Mouse (Mus musculus) heart, embryonic 14.5 days (tissue): ENCODE measurements around the gene Tex264. TPM values are rescaled to one million over a fixed set of nuclear protein-coding genes. Genes with fewer than 3 reads are reported as not detected.

ENCODE experiments used
- ATAC-seq: fragments of 200-750 bp; cut with Nextera tagmentation; 2 replicates; pipeline ENCODE4 v1.8.0; 2017; ENCODE audit warnings: low read depth, moderate TSS enrichment; ENCODE audit not compliant: insufficient number of reproducible peaks, insufficient read depth, low FRiP score
- H3K27ac ChIP-seq, 2 experiments: fragments of 200-500 bp in 1 of 2; fragments of 300-500 bp in 1 of 2; sonication (generic) in 1 of 2; replicated peaks in 1 of 2; 2 replicates each; pipeline ENCODE4 v1.5.1; 2012 to 2014; ENCODE audit warnings: low read depth in 2 of 2, low read length in 2 of 2, control low read depth in 1 of 2, mild to moderate bottlenecking in 1 of 2, mixed read lengths in 1 of 2; ENCODE audit not compliant: control insufficient read depth in 1 of 2, insufficient read depth in 1 of 2
- H3K27me3 ChIP-seq: fragments of 300-500 bp; sonication (generic); 2 replicates; pipeline ENCODE4 v1.6.1; 2014; ENCODE audit warnings: mild to moderate bottlenecking, low read length, control low read depth; ENCODE audit not compliant: control insufficient read depth, insufficient read depth
- H3K36me3 ChIP-seq: fragments of 300-500 bp; sonication (generic); 2 replicates; pipeline ENCODE4 v1.6.1; 2014; ENCODE audit warnings: mild to moderate bottlenecking, control low read depth, low read length, mixed read lengths; ENCODE audit not compliant: control insufficient read depth, insufficient read depth
- H3K4me1 ChIP-seq, 2 experiments: fragments of 200-500 bp in 1 of 2; fragments of 300-500 bp in 1 of 2; sonication (generic) in 1 of 2; 2 replicates each; pipeline ENCODE4 v1.6.1; 2012 to 2014; ENCODE audit warnings: low read length in 2 of 2, control low read depth in 1 of 2, mixed read lengths in 1 of 2; ENCODE audit not compliant: control insufficient read depth in 2 of 2, insufficient read depth in 2 of 2
- H3K4me2 ChIP-seq: fragments of 300-500 bp; sonication (generic); 2 replicates; pipeline ENCODE4 v1.6.1; 2014; ENCODE audit warnings: mild to moderate bottlenecking, low read length
- H3K4me3 ChIP-seq, 2 experiments: fragments of 200-500 bp in 1 of 2; fragments of 300-500 bp in 1 of 2; sonication (generic) in 1 of 2; 2 replicates each; pipeline ENCODE4 v1.5.1; 2012 to 2014; ENCODE audit warnings: low read length in 2 of 2, mild to moderate bottlenecking in 2 of 2, control low read depth in 1 of 2, low read depth in 1 of 2, moderate library complexity in 1 of 2; ENCODE audit not compliant: control insufficient read depth in 1 of 2, insufficient read depth in 1 of 2
- H3K9ac ChIP-seq: fragments of 300-500 bp; sonication (generic); 2 replicates; pipeline ENCODE4 v1.6.1; 2014; ENCODE audit warnings: mild to moderate bottlenecking, low read length
- H3K9me3 ChIP-seq: fragments of 300-500 bp; sonication (generic); 2 replicates; pipeline ENCODE4 v1.6.1; 2016; ENCODE audit warnings: low read length, control low read depth; ENCODE audit not compliant: control insufficient read depth
- WGBS: fragments of 180-500 bp; shearing (Covaris S2); extraction: QIAGEN DNeasy Blood & Tissue Kit; methylation state at CpG from one replicate; pipeline ENCODE4 v1.1.7; 2014; 5-methylcytosine and 5-hydroxymethylcytosine counted together
- polyA plus RNA-seq: library from polyadenylated mRNA; unstranded; fragments of >200 nt; fragmentation: Nextera tagmentation; extraction: Ambion mirVana; gene quantifications from 2 replicates; pipeline ENCODE4 v1.2.1, GENCODE M21; 2014

The Tex264 gene
- polyA plus RNA-seq, 1 experiment from 2014 or later: 36.4 TPM

DNA sequence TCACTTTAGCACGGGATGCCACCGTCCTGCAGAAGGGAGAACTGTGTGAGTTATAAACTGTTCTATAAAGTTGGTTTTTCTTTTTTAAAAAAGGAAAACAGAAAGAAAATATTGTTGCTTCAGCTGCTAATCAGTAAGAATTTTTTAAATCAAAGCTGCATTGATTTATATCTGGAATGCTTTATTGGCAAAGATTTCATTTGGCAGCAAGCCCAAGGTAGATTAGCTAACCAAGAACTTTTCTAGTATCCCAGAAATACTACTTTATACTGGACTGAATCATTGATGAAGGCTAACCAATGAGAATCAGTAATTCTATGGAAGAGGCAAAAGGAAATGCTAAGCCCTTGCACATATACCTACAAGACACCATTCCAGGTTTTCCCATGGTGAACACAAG lies 30.5 kb upstream of the Tex264 start:
- H3K4me1 ChIP-seq: no peaks in the 10 kb centered on the region
- H3K27ac ChIP-seq: no peak overlapping the region
- ATAC-seq: no peak
- peaks cover 82% of the 10 kb centered on the region for H3K36me3 ChIP-seq
- no peak overlapping the region for H3K9ac ChIP-seq
- no peak overlapping the region for H3K4me2 ChIP-seq
- no peaks in the 10 kb centered on the region for H3K9me3 ChIP-seq
- 98% methylated on average over 2 of the region's 2 CpGs for WGBS
- no peak overlapping the region for H3K4me3 ChIP-seq
- no peaks in the 10 kb centered on the region for H3K27me3 ChIP-seq

DNA sequence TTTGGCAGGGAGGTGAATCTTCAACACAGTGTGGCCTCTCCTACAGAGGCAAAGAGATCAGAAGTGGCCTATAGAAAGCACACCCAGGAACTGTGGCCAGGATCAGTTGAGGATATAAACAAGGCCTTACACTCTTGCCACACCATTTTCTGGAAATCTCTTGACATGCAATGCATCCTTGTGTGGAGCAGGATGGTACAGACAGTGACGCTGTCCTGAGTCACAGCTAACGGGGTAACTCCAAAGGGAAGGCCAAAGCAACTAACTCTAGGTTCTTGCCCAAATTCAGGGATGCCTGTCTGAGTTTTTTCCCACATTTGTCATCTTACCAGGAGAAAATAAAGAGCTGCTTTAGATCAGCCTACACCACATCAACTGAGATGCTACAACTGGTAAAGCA lies 26.7 kb upstream of the Tex264 start:
- 92% methylated on average over 2 of the region's 2 CpGs for WGBS
- Histone ChIP-seq H3K4me2 (no peak overlapping the region), H3K9me3 (no peaks in the 10 kb centered on the region), H3K27me3 (no peaks in the 10 kb centered on the region), H3K4me1 (no peaks in the 10 kb centered on the region), H3K36me3 (peaks cover 89% of the 10 kb centered on the region), H3K27ac (no peak overlapping the region), H3K4me3 (no peak overlapping the region), H3K9ac (no peak overlapping the region)
- ATAC-seq: no peak

DNA sequence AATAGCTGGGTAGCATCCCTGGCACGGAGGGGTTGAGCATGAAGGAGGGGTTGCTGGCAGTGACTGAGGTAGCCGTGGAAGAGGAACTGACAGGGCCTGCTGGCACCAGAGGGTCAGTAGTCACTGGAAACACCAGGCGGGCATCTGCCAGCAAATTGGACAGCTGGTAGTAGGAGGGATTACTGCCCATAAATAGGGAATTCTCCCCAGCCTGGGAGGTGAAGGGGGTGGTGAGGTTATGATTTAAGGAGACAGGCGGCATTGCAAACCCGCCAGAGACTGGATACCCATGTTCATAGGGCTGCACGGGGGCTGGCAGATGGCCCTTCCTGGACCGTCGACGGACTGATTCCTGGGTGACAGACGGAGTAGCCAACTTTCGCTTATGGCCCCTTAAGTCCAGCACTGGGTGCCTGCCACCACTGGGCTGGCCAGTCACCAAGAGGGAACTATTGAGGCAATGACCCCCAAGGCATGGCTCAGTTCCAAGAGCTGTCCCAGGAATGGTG lies 7.3 kb upstream of the Tex264 start:
- Histone ChIP-seq H3K4me1 (no peaks in the 10 kb centered on the region), H3K9ac (no peak overlapping the region), H3K36me3 (peaks cover 59% of the 10 kb centered on the region), H3K27me3 (no peaks in the 10 kb centered on the region), H3K4me2 (no peak overlapping the region), H3K27ac (no peak overlapping the region), H3K9me3 (no peaks in the 10 kb centered on the region), H3K4me3 (no peak overlapping the region)
- 90% methylated on average over 11 of the region's 11 CpGs for WGBS
- no peak for ATAC-seq

DNA sequence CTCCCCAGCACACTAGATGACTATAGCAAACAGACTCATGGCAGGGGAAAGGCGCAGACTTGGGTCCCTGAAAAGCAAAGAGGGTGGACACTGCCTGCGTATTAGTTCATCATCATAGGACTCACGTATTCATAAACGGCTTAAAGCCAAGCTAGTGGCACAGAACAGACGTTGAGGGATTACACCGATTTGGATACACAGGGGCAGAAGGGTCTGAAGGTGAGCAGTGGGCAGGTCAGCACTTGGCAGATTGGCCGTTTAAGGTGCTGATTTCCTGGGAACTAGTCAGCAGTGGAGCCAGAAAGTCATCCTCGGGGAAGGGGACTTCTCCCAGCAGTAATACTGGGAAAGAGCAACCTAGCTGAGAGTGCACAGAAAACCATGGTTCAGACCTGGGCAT lies 3.1 kb upstream of the Tex264 start:
- H3K4me1 ChIP-seq: peaks cover 7 to 20% of the 10 kb centered on the region in 2 experiments
- no peaks in the 10 kb centered on the region for H3K9me3 ChIP-seq
- no peak overlapping the region for H3K4me3 ChIP-seq
- H3K27me3 ChIP-seq: no peaks in the 10 kb centered on the region
- no peak overlapping the region for H3K9ac ChIP-seq
- no peak overlapping the region for H3K27ac ChIP-seq
- ATAC-seq: no peak
- 81% methylated on average over 8 of the region's 8 CpGs for WGBS
- no peak overlapping the region for H3K4me2 ChIP-seq
- H3K36me3 ChIP-seq: peaks cover 24% of the 10 kb centered on the region

DNA sequence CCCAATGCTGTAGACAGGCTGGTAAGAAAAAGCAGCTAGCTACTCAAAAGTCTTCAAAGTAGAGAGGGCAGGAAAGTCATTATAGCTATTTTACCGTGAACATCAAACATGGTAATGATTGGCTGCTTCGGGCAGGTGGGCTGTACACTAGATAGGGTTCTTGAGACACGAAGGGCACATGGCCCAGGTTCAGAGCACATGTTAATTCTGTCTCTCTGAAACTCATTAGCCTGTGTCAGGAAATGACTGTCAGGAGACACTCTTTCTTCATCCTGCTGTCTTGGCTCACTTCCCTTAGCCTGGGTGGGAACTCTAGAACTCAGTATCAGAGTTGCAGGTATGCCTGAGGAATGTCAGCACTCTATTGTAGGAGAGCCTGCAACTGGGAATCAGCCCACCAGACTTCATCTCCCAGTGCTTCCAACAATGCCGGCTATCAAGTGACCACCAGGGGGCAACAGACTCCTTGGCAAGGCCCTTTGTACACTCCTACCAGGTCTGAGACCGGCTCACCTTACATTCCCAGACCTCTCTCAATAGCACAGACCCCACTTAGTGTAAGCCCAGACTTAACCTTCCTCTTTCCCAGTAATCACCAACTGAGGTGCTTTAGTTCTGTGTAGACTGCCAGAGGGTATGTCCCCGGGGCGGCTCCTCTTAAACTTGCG lies 1.4 kb upstream of the Tex264 start:
- Histone ChIP-seq H3K36me3 (0 out of 2 replicates have a peak, but pooled peaks cover 14% of the 10 kb centered on the region), H3K9me3 (no peaks in the 10 kb centered on the region), H3K4me2 (peak overlapping the region; percentile 38), H3K4me1 (peaks cover 7 to 20% of the 10 kb centered on the region in 2 experiments), H3K27me3 (no peaks in the 10 kb centered on the region), H3K4me3 (no peak overlapping the region), H3K27ac (no peak overlapping the region), H3K9ac (no peak overlapping the region)
- 0 out of 2 replicates have a peak, but pooled peaks have one; percentile 27 for ATAC-seq
- 29% methylated on average over 8 of the region's 8 CpGs for WGBS

DNA sequence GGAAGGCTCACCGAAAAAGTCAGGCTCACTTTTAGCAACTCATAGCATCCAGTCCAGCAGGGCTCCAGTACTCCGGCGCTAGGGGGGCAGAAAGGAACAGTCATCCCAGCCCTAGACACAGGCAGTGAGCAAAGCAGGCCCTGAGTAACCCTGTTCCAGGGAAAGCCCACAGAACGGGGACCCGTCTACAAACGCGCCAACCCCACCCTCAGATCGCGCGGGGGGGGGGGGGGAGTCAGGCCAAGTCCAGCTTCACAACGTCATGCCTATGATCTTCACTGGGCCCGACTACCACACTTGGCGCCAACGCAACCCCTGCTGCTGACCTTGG lies 844 bp downstream of the Tex264 start:
- H3K27me3 ChIP-seq: no peaks in the 10 kb centered on the region
- peak overlapping the region; percentile 57 to 92 for H3K4me3 ChIP-seq
- peaks cover 29% of the 10 kb centered on the region for H3K36me3 ChIP-seq
- peak overlapping the region; percentile 6 to 77; a peak in 3 of 4 replicates for H3K27ac ChIP-seq
- peaks cover 7 to 20% of the 10 kb centered on the region in 2 experiments for H3K4me1 ChIP-seq
- 2% methylated on average over 13 of the region's 14 CpGs for WGBS
- H3K9me3 ChIP-seq: no peaks in the 10 kb centered on the region
- ATAC-seq: no peak; the same call in 1 of the 2 replicates
- peak overlapping the region; percentile 87 for H3K9ac ChIP-seq
- H3K4me2 ChIP-seq: peak overlapping the region; percentile 94

DNA sequence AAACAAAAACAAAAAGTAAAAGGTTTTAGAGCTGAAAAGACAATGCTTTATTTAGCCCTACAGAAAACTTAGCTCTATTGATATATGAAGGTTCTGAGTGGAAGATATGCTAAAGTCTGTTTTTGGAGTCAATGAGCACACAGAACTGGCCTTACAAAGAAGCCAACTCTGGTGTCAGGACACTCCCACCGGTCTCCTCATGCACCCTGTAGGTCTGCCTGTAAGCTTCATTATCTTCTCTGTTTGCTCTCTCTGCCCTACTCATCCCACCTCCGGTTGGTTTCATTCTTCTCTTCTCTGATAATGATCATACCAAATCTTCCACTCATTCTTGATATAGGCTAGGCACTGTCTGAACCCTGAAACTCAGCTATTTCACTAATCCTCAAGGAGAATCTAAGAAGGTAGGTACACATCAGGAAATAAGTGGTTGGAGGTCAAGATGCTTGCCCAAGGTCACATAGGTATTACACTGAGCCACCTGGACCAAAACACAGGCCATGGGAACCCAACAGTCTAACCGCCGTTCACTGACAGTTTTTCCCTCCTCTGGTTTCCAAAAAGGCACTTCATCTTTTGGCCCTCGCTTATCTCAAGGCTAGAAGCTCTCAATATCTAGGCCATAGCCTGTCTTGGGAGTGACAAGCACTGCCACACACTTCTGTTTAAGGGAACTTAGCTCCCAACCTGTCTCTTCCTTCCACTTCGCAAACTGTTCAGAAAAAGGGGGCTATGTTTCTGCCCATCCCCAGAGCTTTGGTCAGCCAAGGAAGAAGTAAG lies 1.4 kb downstream of the Tex264 start:
- peak overlapping the region; percentile 87 for H3K9ac ChIP-seq
- peaks cover 7 to 20% of the 10 kb centered on the region in 2 experiments for H3K4me1 ChIP-seq
- peak overlapping the region; percentile 57 to 92 for H3K4me3 ChIP-seq
- peaks cover 35% of the 10 kb centered on the region for H3K36me3 ChIP-seq
- H3K4me2 ChIP-seq: peak overlapping the region; percentile 94
- no peaks in the 10 kb centered on the region for H3K9me3 ChIP-seq
- ATAC-seq: no peak
- H3K27me3 ChIP-seq: no peaks in the 10 kb centered on the region
- H3K27ac ChIP-seq: no peak overlapping the region
- WGBS: 59% methylated on average over 6 of the region's 6 CpGs
